Mouse (Mus musculus) ES-CJ7 (cell line): ENCODE data around the gene Cd59b.
"Not testable (repeated sequence)": the region's sequence is repeated elsewhere in the genome, so short reads cannot be mapped to it uniquely, and the experiment has no call there.

ENCODE experiments used
- DNase-seq: peaks from one replicate; pipeline ENCODE4 v3.0.0; 2011; ENCODE audit warnings: low read depth, low spot score

Cd59b gene

DNA sequence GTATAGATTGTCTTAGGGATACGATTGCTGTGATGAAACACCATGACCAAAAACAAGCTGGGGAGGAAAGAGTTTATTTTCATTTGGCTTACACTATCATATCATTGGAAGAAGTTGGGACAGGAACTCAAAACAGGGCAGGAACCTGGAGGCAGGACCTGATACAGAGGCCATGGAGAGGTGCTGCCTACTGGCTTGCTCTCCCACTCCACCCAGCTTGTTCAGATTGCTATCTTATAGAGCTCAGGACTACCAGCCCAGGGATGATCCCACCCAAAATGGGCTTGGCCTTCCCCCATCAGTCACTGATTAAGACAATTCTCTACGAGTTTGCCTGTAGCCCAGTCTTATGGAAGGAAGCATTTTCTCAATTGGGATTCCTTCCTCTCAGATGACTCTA, 5.5 kb upstream of the Cd59b start:
- no peak for DNase-seq

DNA sequence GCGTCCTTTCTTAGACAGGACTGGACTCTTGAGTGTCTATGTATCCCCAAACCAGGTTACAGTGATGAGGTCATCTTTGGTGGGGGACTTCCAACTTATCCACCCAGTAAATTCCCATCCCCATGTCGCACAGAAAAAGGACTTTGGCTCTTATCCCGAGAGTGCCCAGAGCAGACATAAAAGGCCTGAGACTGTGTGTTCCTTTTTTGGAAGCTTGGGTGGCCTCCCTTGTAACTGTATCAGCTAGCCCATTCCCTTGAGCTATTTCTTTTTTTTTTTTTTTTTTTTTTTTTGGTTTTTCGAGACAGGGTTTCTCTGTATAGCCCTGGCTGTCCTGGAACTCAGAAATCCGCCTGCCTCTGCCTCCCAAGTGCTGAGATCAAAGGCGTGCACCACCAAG, 4.1 kb upstream of the Cd59b start, which contains the start of gene Gm10912:
TSS of gene Gm10912 (plus strand) at position 301 of the 400 bp plus-strand sequence.
- not testable (repeated sequence) for DNase-seq

GRCm38 (mm10) chr2:104068450-104068849, 1.2 kb upstream of the Cd59b start, which contains the start of gene Gm10799:
TSS of gene Gm10799 (minus strand) at chr2:104068550.
- DNase-seq, result not testable (repeated sequence)

DNA sequence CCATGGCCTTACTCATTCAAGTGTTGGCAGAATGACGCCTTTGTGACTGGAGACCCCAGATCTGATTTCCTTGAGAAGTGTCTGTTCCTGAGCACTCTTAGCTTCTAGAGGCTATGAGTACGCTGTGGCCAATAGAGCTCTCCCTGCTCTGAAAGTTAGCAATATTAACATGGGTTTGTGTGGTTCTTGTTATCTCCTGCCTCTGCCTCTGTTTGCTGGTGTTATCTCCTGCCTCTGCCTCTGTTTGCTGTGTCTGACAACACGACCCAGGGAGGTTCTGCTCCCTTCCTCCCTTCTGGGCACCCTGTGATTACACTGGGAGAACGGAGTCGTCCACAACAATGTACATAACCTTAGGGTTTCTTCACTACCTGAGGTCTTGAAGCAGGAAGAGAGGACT, 8.6 kb downstream of the Cd59b start:
- not testable (repeated sequence) for DNase-seq

- not testable (repeated sequence) for DNase-seq
Measured at GRCm38 (mm10) chr2:104081436-104082050, 11.9 kb downstream of the Cd59b start.

DNA sequence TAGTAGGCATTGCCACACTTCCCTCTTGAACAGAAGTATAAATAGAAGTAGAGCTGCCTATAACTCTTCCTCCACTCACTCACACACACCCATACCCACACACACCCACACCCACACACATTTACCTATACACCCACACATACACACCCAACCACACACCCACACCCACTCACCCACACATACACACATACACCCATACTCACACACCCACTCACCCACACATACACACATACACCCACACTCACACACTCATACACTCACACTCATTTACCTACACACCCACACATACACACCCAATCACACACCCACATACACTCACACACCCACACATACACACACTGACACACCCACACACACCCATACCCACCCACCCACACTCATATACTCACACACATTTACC, 12.8 kb downstream of the Cd59b start:
- DNase-seq, result no peak

GRCm38 (mm10) chr2:104084027-104084426, 14.4 kb downstream of the Cd59b start:
- DNase-seq, result not testable (repeated sequence)

- not testable (repeated sequence) for DNase-seq
Measured at GRCm38 (mm10) chr2:104087562-104087961, 17.9 kb downstream of the Cd59b start.

GRCm38 (mm10) chr2:104093305-104093704, 23.7 kb downstream of the Cd59b start:
- DNase-seq, result no peak

DNA sequence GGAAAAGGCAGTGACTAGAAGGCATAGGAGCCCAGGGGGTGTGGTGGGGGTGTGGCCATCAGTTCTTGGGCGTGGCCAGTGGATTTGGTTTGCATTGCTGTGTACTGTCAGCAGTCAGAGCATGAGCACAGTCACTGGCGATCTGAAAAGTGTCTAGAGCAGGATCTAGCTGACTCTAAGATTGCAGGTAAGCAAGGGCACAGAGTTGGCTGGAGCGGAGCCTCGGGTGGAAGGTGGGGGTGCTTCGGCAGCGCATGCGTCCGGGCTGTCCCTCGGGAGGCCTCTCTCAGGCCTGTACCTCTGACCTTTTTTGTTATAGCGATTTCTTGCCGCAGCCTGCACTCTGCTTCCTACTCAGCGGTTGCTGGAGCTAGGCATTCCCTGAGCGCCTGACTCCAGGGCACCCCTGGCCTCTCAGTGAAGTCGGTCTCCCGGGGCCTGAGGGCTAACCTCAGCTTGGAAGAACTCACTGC, 26.1 kb downstream of the Cd59b start, which contains the start of gene Cd59a:
TSS of gene Cd59a (plus strand) at position 61 of the 473 bp plus-strand sequence.
- peak; percentile 89 for DNase-seq

- DNase-seq, result no peak
Measured at GRCm38 (mm10) chr2:104096256-104096655, 26.6 kb downstream of the Cd59b start.

DNA sequence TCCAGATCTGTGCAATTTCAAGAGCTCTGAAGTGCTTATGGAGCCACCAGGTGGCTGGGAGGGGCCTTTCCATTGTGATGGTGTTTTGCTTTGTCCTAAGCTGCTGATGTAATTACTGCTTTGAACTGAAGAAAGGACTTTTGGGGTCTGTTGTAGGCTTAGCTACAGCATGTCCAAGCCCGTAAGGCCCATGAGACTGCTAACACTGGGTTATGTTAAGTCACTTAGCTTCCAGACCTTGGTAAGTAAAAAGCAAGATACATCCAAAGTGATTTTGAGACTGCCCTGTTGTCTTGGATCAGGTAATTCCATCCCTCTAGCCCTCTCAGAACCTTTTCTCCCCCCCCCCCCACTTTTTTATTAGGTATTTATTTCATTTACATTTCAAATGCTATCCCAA, 27.1 kb downstream of the Cd59b start:
- DNase-seq, result peak; percentile 38

DNA sequence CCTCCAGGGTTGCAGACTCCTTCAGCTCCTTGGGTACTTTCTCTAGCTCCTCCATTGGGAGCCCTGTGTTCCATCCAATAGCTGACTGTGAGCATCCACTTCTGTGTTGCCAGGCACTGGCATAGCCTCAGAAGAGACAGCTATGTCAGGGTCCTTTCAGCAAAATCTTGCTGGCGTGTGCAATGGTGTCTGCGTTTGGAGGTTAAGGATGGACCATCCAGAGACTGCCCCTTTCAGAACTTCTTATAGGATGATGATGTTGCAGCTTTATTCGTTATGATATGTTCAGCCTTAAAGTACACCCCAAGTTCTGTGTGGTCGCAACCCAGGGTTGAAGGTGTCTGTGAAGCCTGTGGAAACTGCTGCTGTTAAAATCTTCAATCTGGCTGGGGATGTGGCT, 27.7 kb downstream of the Cd59b start:
- not testable (repeated sequence) for DNase-seq

GRCm38 (mm10) chr2:104098529-104099230, 29.0 kb downstream of the Cd59b start:
- peak; percentile 61 for DNase-seq

DNA sequence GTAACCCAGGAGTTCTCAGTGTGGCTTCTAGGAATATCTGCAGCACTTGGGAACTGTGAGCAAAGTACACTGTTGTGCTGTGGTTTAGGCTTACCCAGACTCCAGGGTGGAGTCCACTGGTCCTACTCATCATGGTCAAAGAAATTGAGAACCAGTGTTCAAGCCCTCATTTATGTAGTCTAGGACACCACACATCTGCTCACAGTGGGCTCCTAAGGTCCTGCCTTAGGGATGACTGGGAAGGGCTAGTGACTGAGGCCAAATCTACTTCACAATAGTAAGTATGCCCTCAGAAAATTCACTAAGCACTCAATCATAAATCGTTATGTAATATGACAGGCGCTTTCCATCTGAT, 29.6 kb downstream of the Cd59b start:
- DNase-seq, result no peak

- DNase-seq, result no peak
Measured at GRCm38 (mm10) chr2:104099946-104100345, 30.3 kb downstream of the Cd59b start.

DNA sequence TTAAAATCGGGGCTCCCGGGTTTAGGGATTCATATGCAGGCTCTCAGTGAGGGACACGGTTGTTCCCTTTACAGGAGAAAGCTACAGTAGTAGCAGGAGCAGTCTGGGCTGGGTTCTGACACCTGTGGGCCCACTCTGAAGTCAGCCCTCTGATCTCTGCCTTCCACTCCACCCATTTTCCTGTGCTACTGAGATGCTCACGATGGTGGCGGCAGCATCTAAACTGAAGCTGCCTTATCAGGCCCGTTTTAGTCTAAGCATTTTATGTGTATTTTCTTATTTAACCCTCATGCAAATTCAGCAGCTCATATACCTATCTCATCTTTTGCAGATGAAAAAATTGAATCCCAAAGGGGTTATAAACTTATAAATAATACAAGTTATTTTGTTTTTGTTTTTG, 35.2 kb downstream of the Cd59b start:
- DNase-seq, result no peak

DNA sequence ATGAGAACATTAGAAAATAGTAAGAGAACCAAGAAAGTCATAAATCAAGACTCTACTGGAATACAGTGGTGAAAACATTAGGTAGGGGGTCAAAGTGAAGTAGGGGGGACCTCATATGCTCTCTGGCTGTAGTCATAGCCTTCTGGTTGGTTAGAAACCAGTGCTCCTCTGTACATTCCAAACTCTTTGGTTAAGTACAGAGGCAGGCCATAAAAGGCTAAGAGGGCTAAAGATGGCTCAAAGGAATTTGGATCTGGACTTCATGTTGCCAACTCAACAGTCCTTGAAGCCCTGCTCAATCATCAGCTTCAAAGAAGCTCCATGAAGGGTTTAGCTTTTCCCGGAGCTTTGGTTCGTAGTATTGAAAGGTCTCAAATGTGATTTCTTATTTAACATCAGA, 39.4 kb downstream of the Cd59b start:
- DNase-seq, result not testable (repeated sequence)

GRCm38 (mm10) chr2:104109528-104109927, 39.9 kb downstream of the Cd59b start:
- DNase-seq, result peak; percentile 37

DNA sequence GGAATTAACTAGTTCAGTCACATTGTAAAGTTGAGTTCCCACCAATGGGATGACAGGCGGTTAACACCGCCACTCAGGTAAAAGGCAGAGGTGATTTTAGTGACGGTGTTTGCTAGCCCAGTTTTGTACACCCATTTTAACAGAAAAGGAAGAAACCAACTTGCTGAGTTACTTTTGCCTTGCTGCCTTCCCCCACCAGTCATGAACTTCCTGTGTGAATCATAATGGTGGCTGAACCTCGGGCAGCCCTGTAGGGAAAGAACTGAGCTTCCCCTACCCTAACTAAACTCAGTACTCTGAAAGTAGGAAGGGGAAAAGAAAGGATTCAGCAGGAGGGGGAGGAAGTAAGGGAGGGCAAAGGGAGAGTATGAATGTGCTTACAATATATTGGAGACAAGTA, 40.4 kb downstream of the Cd59b start:
- no peak for DNase-seq

DNA sequence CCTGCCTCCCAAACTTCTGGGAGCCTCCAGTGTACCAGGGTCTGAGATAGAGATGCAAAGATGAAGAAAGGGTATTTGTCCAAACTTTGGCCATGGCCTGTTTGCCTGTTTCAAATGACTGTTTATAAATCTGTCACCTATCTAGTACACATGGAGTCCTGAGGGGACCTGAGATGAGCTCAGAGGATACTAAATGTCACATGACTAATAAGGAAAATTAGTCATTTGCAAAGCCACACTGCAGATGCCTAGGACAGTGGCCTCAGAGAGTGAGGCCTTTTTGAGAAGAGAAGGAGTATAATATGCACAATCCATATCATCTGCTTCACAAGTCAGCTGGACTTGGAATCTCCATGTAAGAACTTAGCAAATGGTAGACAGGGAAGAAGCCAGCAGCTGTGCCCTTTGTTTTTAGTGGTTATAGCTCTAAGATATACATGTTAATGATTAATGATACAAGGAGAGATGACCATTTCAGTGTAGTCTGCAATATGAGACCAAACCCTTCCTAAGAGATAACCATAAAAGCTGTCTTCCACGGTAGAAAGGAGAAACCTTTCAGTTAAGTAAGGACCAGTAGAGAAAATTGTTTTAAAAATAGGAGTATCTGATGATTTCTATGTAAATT, 41.6 kb downstream of the Cd59b start:
- not testable (repeated sequence) for DNase-seq

- not testable (repeated sequence) for DNase-seq
Measured at GRCm38 (mm10) chr2:104113563-104113962, 43.9 kb downstream of the Cd59b start.
